Mouse (Mus musculus): ENCODE results near the gene Golt1a.
"Not testable (repeated sequence)": the region's sequence is repeated elsewhere in the genome, so short reads cannot be mapped to it uniquely, and the experiment has no call there.

Golt1a gene

GRCm38 (mm10) chr1:133306842-133307241, 2.8 kb upstream of the Golt1a start:
- in situ Hi-C loops (cut with MboI, MseI): no loop called here

GRCm38 (mm10) chr1:133307318-133307717, 2.3 kb upstream of the Golt1a start:
- in situ Hi-C loops (cut with MboI, MseI): no loop called here

- in situ Hi-C loops (cut with MboI, MseI): no loop called here
Observed at GRCm38 (mm10) chr1:133311240-133311639, 1.6 kb downstream of the Golt1a start.

- in situ Hi-C loops (cut with MboI, MseI): no loop called here
Observed at GRCm38 (mm10) chr1:133311946-133312345, 2.3 kb downstream of the Golt1a start.

GRCm38 (mm10) chr1:133314364-133314763, 4.8 kb downstream of the Golt1a start:
- in situ Hi-C loops (cut with MboI, MseI): no loop called here

- in situ Hi-C loops (cut with MboI, MseI): loop anchor here (5.0 kb wide), 1 partner anchor 42 kb away; no protein-coding TSS in a partner anchor
Observed at GRCm38 (mm10) chr1:133315775-133316174, 6.2 kb downstream of the Golt1a start.

GRCm38 (mm10) chr1:133316577-133316976, 7.0 kb downstream of the Golt1a start:
- in situ Hi-C loops (cut with MboI, MseI): loop anchor here (5.0 kb wide), 1 partner anchor 41 kb away; no protein-coding TSS in a partner anchor

GRCm38 (mm10) chr1:133317149-133317548, 7.5 kb downstream of the Golt1a start:
- in situ Hi-C loops (cut with MboI, MseI): loop anchor here (5.0 kb wide), 1 partner anchor 40 kb away; no protein-coding TSS in a partner anchor

- in situ Hi-C loops (cut with MboI, MseI): no loop called here
Observed at GRCm38 (mm10) chr1:133321267-133321925, 11.8 kb downstream of the Golt1a start, which contains the start of gene Kiss1. TSS of gene Kiss1 (plus strand) at chr1:133321875.

GRCm38 (mm10) chr1:133323333-133323732, 13.7 kb downstream of the Golt1a start:
- in situ Hi-C loops (cut with MboI, MseI): no loop called here

GRCm38 (mm10) chr1:133325951-133326350, 16.4 kb downstream of the Golt1a start:
- in situ Hi-C loops (cut with MboI, MseI): no loop called here

GRCm38 (mm10) chr1:133327094-133327493, 17.5 kb downstream of the Golt1a start:
- in situ Hi-C loops (cut with MboI, MseI): no loop called here

- in situ Hi-C loops (cut with MboI, MseI): no loop called here
Observed at GRCm38 (mm10) chr1:133328299-133328795, 18.7 kb downstream of the Golt1a start.

- in situ Hi-C loops (cut with MboI, MseI): no loop called here
Observed at GRCm38 (mm10) chr1:133328896-133329637, 19.5 kb downstream of the Golt1a start.

- in situ Hi-C loops (cut with MboI, MseI): no loop called here
Observed at GRCm38 (mm10) chr1:133329638-133329964, 20.0 kb downstream of the Golt1a start.

GRCm38 (mm10) chr1:133331142-133331541, 21.5 kb downstream of the Golt1a start:
- in situ Hi-C loops (cut with MboI, MseI): no loop called here

GRCm38 (mm10) chr1:133332656-133333430, 23.2 kb downstream of the Golt1a start:
- in situ Hi-C loops (cut with MboI, MseI): no loop called here

GRCm38 (mm10) chr1:133333937-133334336, 24.3 kb downstream of the Golt1a start:
- in situ Hi-C loops (cut with MboI, MseI): no loop called here

- in situ Hi-C loops (cut with MboI, MseI): not testable (repeated sequence)
Observed at GRCm38 (mm10) chr1:133340403-133340802, 30.8 kb downstream of the Golt1a start.

GRCm38 (mm10) chr1:133344357-133344756, 34.8 kb downstream of the Golt1a start:
- in situ Hi-C loops (cut with MboI, MseI): no loop called here

- in situ Hi-C loops (cut with MboI, MseI): no loop called here
Observed at GRCm38 (mm10) chr1:133346531-133346930, 36.9 kb downstream of the Golt1a start.

- in situ Hi-C loops (cut with MboI, MseI): no loop called here
Observed at GRCm38 (mm10) chr1:133347226-133347625, 37.6 kb downstream of the Golt1a start.

All from T-helper 2 cell (primary cell).